Mouse (Mus musculus) adrenal gland, adult 2 months (tissue): ENCODE results near the gene Tln1. TPM values are rescaled to one million over a fixed set of nuclear protein-coding genes. Genes with fewer than 3 reads are reported as not detected.
"Not testable (repeated sequence)": the region's sequence is repeated elsewhere in the genome, so short reads cannot be mapped to it uniquely, and the experiment has no call there.

ENCODE experiments used
- DNase-seq: peaks from one replicate; pipeline ENCODE4 v3.0.0; 2021
- long read RNA-seq: library from polyadenylated mRNA; stranded (forward); transcript quantifications from one replicate; pipeline ENCODE4 v2.0.0, GENCODE M21; 2021
- polyA plus RNA-seq: library from polyadenylated mRNA; depleted of rRNA; stranded (reverse); fragments of >200 nt; gene quantifications from 2 replicates; pipeline ENCODE4 v1.2.3, GENCODE M21; 2012; rRNA removed
- total RNA-seq, 2 experiments: library from RNA; stranded (reverse); gene quantifications; 2 replicates each; pipeline ENCODE4 v1.2.3; 2021

The Tln1 gene
- total RNA-seq (100 to 1,000 TPM; 167 to 207 TPM), polyA plus RNA-seq (132 and 174 TPM in 2 replicates)
- long read RNA-seq, full-length matches to known transcripts, result 13 of 69 reads
- long read RNA-seq, partial matches to known transcripts, result 51 of 69 reads
- long read RNA-seq, other reads (novel, unspliced or antisense), result 5 of 69 reads

GRCm38 (mm10) chr4:43561997-43562768 is at the start of gene Tln1, which contains the start of gene Creb3:
Gene Tln1, minus strand, starts transcription at chr4:43562691.
Gene Creb3, plus strand, starts transcription at chr4:43562332.
- peak; percentile 97 for DNase-seq

- no peak for DNase-seq
These were observed 42.5 kb upstream of the Tln1 start for GRCm38 (mm10) chr4:43604751-43605685.

- no peak for DNase-seq
These were observed 41.6 kb upstream of the Tln1 start for GRCm38 (mm10) chr4:43604099-43604498.

- DNase-seq, result no peak
These were observed 37.9 kb upstream of the Tln1 start for GRCm38 (mm10) chr4:43600195-43600934.

GRCm38 (mm10) chr4:43598650-43599380 is 36.3 kb upstream of the Tln1 start:
- no peak for DNase-seq

- DNase-seq, result no peak
These were observed 35.7 kb upstream of the Tln1 start for GRCm38 (mm10) chr4:43598200-43598599.

- DNase-seq, result not testable (repeated sequence)
These were observed 34.1 kb upstream of the Tln1 start for GRCm38 (mm10) chr4:43596597-43596996.

- DNase-seq, result no peak
These were observed 31.0 kb upstream of the Tln1 start for GRCm38 (mm10) chr4:43593453-43593852.

- no peak for DNase-seq
These were observed 29.5 kb upstream of the Tln1 start for GRCm38 (mm10) chr4:43591961-43592360.

- no peak for DNase-seq
These were observed 29.1 kb upstream of the Tln1 start for GRCm38 (mm10) chr4:43591543-43591942.

- DNase-seq, result no peak
These were observed 25.2 kb upstream of the Tln1 start for GRCm38 (mm10) chr4:43587681-43588080.

GRCm38 (mm10) chr4:43586411-43586810 is 23.9 kb upstream of the Tln1 start:
- DNase-seq, result peak; percentile 73

GRCm38 (mm10) chr4:43585682-43586081 is 23.2 kb upstream of the Tln1 start:
- no peak for DNase-seq

- peak; percentile 69 for DNase-seq
These were observed 22.2 kb upstream of the Tln1 start, which contains the start of gene Msmp for GRCm38 (mm10) chr4:43584444-43585416. Gene Msmp, minus strand, starts transcription at chr4:43584494.

GRCm38 (mm10) chr4:43583421-43583820 is 20.9 kb upstream of the Tln1 start:
- no peak for DNase-seq

GRCm38 (mm10) chr4:43582241-43582640 is 19.8 kb upstream of the Tln1 start:
- DNase-seq, result no peak

- DNase-seq, result no peak
These were observed 18.9 kb upstream of the Tln1 start for GRCm38 (mm10) chr4:43581381-43581780.

- no peak for DNase-seq
These were observed 18.2 kb upstream of the Tln1 start for GRCm38 (mm10) chr4:43580721-43581120.

GRCm38 (mm10) chr4:43579731-43580130 is 17.2 kb upstream of the Tln1 start:
- DNase-seq, result no peak

- no peak for DNase-seq
These were observed 16.8 kb upstream of the Tln1 start for GRCm38 (mm10) chr4:43579256-43579655.
